Mouse (Mus musculus): ENCODE data around the gene Rin2. TPM values are rescaled to one million over a fixed set of nuclear protein-coding genes. Genes with fewer than 3 reads are reported as not detected.

Gene Rin2
- total RNA-seq, 2 experiments from 2014 or later, result 1.1 to 2.5 TPM

DNA sequence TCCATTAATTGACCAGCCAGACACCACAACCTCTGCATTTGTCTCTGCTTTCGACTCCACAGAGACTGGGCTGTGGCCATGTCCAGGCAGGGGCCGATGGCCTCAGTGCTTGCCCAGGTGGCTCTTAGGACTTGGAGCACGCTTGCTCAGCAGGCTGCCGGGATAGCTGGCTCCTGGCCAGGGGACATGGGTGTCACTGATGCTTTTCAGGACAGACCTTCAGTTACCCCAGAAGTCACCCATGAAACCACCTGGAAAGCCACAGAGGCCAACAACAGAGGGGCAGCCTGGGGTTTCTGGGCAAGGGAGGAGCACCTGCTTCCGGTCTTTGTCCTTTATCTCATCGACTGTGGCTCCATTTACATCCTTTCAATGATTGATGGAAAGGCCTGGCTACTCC, 108.2 kb downstream of the Rin2 start:
- no peak for ATAC-seq (replicated peaks; ENCODE audit: low FRiP score, poor library complexity, severe bottlenecking)

GRCm38 (mm10) chr2:145784246-145784935, 109.4 kb downstream of the Rin2 start:
- no peak for ATAC-seq (replicated peaks; ENCODE audit: low FRiP score, poor library complexity, severe bottlenecking)

GRCm38 (mm10) chr2:145784964-145785363, 109.9 kb downstream of the Rin2 start:
- ATAC-seq (replicated peaks; ENCODE audit: low FRiP score, poor library complexity, severe bottlenecking), result no peak

GRCm38 (mm10) chr2:145785758-145786617, 111.0 kb downstream of the Rin2 start:
- no peak for ATAC-seq (replicated peaks; ENCODE audit: low FRiP score, poor library complexity, severe bottlenecking)

GRCm38 (mm10) chr2:145786618-145786932, 111.6 kb downstream of the Rin2 start:
- no peak for ATAC-seq (replicated peaks; ENCODE audit: low FRiP score, poor library complexity, severe bottlenecking)

- ATAC-seq (replicated peaks; ENCODE audit: low FRiP score, poor library complexity, severe bottlenecking), result no peak
Observed at GRCm38 (mm10) chr2:145787486-145787885, 112.5 kb downstream of the Rin2 start.

- no peak for ATAC-seq (replicated peaks; ENCODE audit: low FRiP score, poor library complexity, severe bottlenecking)
Observed at GRCm38 (mm10) chr2:145788562-145789346, 113.7 kb downstream of the Rin2 start.

DNA sequence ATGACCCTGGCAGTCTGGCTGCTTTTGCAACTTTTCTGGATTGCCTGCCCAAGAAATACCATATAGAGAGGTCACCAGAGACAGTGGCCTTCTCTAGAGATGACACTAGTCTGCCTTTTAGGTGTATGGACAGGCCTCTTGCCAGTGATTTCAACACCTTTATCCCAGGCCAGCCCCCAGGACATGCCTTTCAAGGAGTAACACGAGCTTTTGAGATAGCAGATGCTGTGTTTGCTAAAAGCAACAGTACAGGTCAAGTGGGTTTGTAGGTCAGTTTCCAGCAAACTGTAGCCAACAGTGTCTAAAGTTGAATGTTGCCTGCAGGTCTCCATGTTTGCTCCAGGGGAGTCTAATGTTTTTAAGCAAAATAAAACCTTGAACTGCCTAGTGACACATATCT, 118.7 kb downstream of the Rin2 start:
- ATAC-seq (replicated peaks; ENCODE audit: low FRiP score, poor library complexity, severe bottlenecking), result no peak

- ATAC-seq (replicated peaks; ENCODE audit: low FRiP score, poor library complexity, severe bottlenecking), result no peak
Observed at GRCm38 (mm10) chr2:145794318-145794954, 119.4 kb downstream of the Rin2 start.

GRCm38 (mm10) chr2:145797851-145798250, 122.8 kb downstream of the Rin2 start:
- no peak for ATAC-seq (replicated peaks; ENCODE audit: low FRiP score, poor library complexity, severe bottlenecking)

DNA sequence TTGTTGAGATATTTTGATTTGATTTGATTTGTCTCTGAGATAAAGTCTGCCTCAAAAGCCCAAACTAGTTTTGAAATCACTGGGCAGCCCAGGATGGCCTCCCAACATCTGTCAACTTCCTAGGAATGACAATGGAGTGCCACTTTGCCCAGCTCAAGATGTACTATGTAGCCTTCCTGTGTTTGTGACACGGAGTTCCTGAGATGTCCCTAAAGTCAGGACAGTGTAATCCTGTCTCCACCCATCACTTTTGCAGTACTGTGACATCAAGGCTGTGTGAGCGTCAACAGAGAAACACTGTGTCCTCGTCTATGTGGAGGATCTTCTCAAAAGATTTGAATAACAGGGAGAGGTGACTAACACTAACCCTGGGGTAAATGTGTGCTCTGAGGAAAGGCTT, 123.9 kb downstream of the Rin2 start:
- ATAC-seq (replicated peaks; ENCODE audit: low FRiP score, poor library complexity, severe bottlenecking), result no peak

DNA sequence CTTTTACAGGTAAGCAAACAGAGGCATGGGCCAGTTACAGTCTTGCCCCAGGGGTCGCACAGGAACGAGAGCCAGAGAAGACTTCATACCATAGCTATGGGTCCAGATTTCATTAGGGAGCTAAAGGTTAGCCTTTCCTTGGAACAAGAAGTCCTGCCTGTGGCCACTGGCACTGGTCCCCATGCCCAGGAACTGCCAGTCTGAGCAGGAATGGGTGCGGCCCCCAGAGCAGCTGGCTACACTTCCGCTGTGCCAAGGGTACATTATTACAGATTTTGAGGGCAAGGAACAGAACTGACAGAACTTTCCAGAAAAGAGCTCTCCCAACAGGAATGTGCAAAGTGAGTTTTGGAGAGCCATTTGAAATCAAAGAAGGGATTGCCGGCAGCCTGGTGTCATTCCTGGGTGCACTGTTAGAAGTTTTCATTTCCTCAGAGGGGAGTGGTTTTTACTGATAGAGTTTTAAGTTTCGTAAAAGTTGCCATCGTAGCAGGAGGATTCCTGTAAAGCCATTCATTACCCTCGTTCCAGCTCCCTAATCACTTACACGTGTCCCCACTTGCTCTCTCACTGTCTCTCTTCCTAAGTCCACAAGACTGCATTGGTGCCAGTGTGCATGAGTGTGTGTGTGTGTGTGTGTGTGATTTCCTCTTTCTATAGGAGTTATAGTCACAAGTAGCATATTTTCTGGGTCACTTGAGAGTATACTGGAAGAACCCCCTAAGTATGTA, 126.5 kb downstream of the Rin2 start:
- ATAC-seq (replicated peaks; ENCODE audit: low FRiP score, poor library complexity, severe bottlenecking), result no peak

DNA sequence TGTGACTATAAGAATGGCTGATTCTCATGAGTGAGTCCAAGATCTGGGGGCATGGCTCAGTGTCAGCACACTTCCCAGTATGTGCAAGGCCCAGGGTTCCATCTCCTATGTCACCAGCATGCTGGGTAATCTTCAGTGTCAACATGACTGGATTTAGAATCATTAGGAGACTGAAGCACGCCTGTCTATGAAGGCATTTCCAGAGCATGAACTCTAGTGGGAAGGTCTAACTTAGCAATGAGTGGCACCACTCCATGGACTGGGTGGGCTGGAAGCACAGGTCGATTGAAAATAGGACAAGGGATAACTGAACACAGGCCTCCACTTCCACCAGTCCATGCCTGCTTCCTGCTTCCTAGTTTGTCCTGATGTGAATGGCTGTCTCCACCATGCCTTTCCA, 127.6 kb downstream of the Rin2 start:
- no peak for ATAC-seq (replicated peaks; ENCODE audit: low FRiP score, poor library complexity, severe bottlenecking)

DNA sequence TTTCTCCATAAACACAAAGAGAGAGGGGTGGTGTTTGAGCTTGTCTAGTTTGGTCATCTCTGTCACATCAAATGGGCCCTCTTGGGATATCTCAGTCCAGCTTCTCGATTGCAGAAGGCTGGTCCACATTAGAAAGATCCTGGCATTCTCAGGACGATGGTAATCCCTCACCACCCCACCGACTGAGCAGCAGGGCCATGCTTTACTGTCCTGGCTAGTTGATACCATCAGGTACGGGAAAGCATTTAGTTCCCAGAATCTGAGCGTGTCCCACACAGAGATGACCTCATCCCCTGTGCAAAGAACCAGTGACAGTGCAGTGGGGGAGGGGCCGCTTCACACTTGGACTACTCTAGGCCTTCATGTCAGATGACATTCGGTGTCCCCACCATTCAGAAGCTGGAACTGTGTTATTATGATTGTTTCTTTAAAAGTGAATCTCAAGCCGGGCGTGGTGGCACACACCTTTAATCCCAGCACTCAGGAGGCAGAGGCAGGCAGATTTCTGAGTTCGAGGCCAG, 128.9 kb downstream of the Rin2 start:
- no peak for ATAC-seq (replicated peaks; ENCODE audit: low FRiP score, poor library complexity, severe bottlenecking)

- ATAC-seq (replicated peaks; ENCODE audit: low FRiP score, poor library complexity, severe bottlenecking), result no peak
Observed at GRCm38 (mm10) chr2:145804524-145804923, 129.5 kb downstream of the Rin2 start.

- no peak for ATAC-seq (replicated peaks; ENCODE audit: low FRiP score, poor library complexity, severe bottlenecking)
Observed at GRCm38 (mm10) chr2:145807276-145807675, 132.3 kb downstream of the Rin2 start.

DNA sequence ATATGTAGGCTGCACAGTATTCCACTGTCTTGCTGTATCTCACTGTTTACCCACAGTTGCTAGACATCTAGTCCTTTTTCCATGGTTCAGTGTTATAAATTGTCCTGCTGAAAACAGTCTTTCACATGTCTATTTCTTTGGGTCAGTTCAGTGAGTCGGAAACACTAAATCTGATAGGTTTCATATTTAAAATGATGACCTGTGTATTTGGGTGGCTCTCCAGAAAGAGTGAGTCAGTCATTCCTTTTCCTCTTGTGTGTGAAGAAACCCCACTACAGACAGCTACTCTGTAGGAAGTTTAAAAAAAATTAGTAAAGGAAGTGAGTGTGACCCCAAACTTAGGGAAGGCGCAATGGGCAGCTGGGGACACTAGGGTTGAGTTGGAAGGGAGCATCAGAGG, 133.2 kb downstream of the Rin2 start:
- ATAC-seq (replicated peaks; ENCODE audit: low FRiP score, poor library complexity, severe bottlenecking), result no peak

DNA sequence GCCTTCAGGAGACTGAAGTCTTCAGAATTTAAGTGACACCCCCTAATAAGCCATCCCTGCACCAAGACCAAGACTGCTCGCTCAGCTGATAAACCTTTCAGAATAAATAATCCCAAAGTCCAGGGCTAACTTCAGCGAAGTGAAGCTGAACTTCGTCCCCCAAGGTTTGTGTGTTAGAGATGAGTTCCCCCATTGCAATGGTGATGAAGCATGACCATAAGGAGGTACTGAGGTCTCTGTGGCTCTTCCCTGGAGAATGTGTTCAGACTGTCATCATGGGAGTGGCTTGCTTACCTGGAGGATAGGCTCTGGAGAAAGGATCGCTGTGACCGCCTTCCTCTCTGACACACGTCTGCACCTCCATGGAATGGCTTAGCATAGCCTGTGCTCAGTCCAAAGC, 133.7 kb downstream of the Rin2 start:
- no peak for ATAC-seq (replicated peaks; ENCODE audit: low FRiP score, poor library complexity, severe bottlenecking)

DNA sequence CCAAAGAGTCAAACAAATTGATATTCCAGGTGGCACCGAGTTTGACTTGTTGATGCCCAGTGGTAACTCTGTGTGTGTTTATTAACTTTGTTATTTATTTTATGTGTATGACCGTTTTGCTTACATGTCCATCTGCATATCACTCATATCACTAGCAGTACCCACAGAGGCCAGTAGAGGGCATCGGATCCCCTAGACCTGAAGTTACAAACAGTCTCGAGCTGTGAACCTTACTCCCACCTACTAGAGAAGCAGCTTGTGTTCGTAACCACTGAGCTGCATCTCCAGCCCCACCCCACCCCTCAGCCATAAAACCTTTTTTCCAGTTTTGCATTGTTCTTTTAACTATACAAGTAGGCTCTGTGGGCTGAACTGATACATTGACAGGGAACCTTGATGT, 135.7 kb downstream of the Rin2 start:
- no peak for ATAC-seq (replicated peaks; ENCODE audit: low FRiP score, poor library complexity, severe bottlenecking)
